Comparison of ENCODE assay signal across 8 mouse cellular contexts in the genomic region with DNA sequence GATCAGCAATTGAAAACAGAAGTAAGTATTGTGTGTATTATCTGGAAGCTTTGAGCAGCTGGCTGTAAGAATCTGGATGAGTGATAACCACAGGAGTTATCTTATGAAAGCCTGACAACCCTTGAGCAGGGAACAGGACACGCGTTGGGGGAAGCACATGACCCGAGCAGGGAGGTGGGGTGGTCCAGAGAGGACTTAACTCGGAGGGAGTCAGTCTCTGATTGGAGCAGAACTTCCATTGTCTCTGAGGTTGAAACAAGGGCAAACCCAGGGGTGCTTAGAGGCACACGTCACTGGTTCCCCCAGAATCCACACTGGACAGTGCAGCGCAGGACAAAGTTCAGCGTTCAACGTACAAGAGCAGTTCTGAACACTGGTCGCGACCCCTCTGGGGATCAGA. TPM values are rescaled to one million over a fixed set of nuclear protein-coding genes. Genes with fewer than 3 reads are reported as not detected.
DNase-seq lines count a peak whose midpoint lies in the region.
"Had no signal": no experiment of that assay in that cellular context is flagged by ENCODE, and none has a peak within 500 bp of the region (broad histone marks: within the 10 kb centered on the region; RNA-seq: fewer than 3 reads in every experiment).

No protein-coding gene starts in this region.

- peak; percentile 9 for DNase-seq in Muller cell, postnatal 12 days (ENCODE audit: inconsistent ontology term)
- DNase-seq in embryo, embryonic 10 days (ENCODE audit: low spot score) = peak; percentile 28
- DNase-seq in hindbrain, embryonic 10.5 days (ENCODE audit: low spot score) = peak; percentile 39
- no peak for DNase-seq in midbrain, embryonic 10.5 days (ENCODE audit: low spot score)
- no peak for DNase-seq in right cerebral cortex, postnatal 4 days
- no peak for DNase-seq in urinary bladder, postnatal 36 days (ENCODE audit: low spot score in 2 of 2)
- DNase-seq in right cerebral cortex, postnatal 36 days (ENCODE audit: low spot score in 2 of 2) = no peak

- peak overlapping the region; percentile 75 for H3K27ac ChIP-seq in hindbrain, embryonic 10.5 days
- H3K27ac ChIP-seq in midbrain, embryonic 10.5 days (replicated peaks) = peak overlapping the region; percentile 59; the same call in 1 of the 2 replicates

- no peaks in the 10 kb centered on the region for H3K36me3 ChIP-seq in hindbrain, embryonic 10.5 days
- no peaks in the 10 kb centered on the region for H3K36me3 ChIP-seq in midbrain, embryonic 10.5 days

- H3K4me3 ChIP-seq in hindbrain, embryonic 10.5 days = no peak overlapping the region
- H3K4me3 ChIP-seq in midbrain, embryonic 10.5 days = no peak overlapping the region

- 47% methylated on average over 10 of the region's 10 CpGs for WGBS in hindbrain, embryonic 10.5 days
- 64% methylated on average over 10 of the region's 10 CpGs for WGBS in midbrain, embryonic 10.5 days

- no peaks in the 10 kb centered on the region for H3K9me3 ChIP-seq in hindbrain, embryonic 10.5 days
- no peaks in the 10 kb centered on the region for H3K9me3 ChIP-seq in midbrain, embryonic 10.5 days (replicated peaks)

- H3K4me1 ChIP-seq in hindbrain, embryonic 10.5 days (replicated peaks) = peaks cover 26% of the 10 kb centered on the region
- H3K4me1 ChIP-seq in midbrain, embryonic 10.5 days = peaks cover 16% of the 10 kb centered on the region

- no peaks in the 10 kb centered on the region for H3K27me3 ChIP-seq in hindbrain, embryonic 10.5 days (ENCODE audit: insufficient read depth, poor library complexity, severe bottlenecking)
- H3K27me3 ChIP-seq in midbrain, embryonic 10.5 days (ENCODE audit: low read depth, poor library complexity, severe bottlenecking) = no peaks in the 10 kb centered on the region

RNA-seq across cellular contexts. Expression of a gene that starts 34.1 kb away (rescaled TPM):
- not detected in 2 replicates for polyA plus RNA-seq in hindbrain, embryonic 10.5 days (2016; fragmentation: Nextera tagmentation; extraction: Ambion mirVana)
- polyA plus RNA-seq in midbrain, embryonic 10.5 days (2016; fragmentation: Nextera tagmentation; extraction: Ambion mirVana) = not detected in 2 replicates
- polyA plus RNA-seq: small intestine, adult 2 months had no signal

Comparison
In these comparisons a context has a peak if more than half of its experiments do, and no peak if none do; other contexts are left out.
1. DNase-seq: peak in Muller cell, postnatal 12 days (single experiment), embryo, embryonic 10 days (single experiment) and hindbrain, embryonic 10.5 days (single experiment); none in midbrain, embryonic 10.5 days (single experiment), right cerebral cortex, postnatal 4 days (single experiment), urinary bladder, postnatal 36 days (0 of 2) and right cerebral cortex, postnatal 36 days (0 of 2).